Mouse (Mus musculus): ENCODE measurements around the gene Spa17. TPM values are rescaled to one million over a fixed set of nuclear protein-coding genes. Genes with fewer than 3 reads are reported as not detected.

The Spa17 gene
- polyA plus RNA-seq, 1 experiment from 2014 or later, result 5.4 TPM

DNA sequence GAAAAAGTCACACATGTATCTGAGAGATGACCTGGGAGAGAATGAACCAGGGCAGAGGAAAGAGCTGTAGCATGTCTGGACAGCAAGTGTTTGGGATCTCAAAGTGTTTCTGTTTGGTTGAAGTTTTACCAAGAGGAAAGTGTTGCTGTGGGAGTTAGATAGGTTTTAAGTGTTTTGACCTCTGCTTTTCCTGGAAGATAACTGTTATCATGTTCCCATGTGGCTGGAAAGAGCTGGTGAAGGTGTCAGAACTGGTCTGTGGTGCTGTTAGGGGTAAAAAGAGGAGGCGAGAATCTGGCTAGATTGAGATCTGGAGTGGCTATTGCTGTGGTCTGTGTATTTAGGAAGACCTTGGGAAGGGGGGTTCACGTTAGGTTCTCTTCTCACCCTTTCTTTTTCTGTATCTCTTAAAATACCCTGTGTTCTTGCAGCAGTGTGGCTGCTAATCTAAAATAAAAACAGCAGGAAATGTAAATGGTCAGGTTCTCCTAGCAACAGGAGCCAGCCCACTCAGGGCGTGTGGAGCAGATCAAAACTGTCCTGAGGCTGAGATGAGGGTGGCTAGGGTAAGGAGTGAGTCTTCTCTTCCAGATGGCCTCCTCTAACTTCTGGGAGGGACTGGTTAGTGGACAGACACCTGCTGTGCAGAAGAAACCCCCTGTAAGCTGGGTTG, 41.2 kb downstream of the Spa17 start:
- peaks cover 37% of the 10 kb centered on the region for H3K4me1 ChIP-seq
- no peak overlapping the region for H3K27ac ChIP-seq
- no peak overlapping the region for H3K4me3 ChIP-seq
- H3K9me3 ChIP-seq (replicated peaks), result no peaks in the 10 kb centered on the region
- H3K36me3 ChIP-seq, result no peaks in the 10 kb centered on the region
- H3K27me3 ChIP-seq (ENCODE audit: low read depth, poor library complexity, severe bottlenecking), result no peaks in the 10 kb centered on the region
- 60% methylated on average over 3 of the region's 3 CpGs for WGBS
- DNase-seq (ENCODE audit: low spot score), result no peak

DNA sequence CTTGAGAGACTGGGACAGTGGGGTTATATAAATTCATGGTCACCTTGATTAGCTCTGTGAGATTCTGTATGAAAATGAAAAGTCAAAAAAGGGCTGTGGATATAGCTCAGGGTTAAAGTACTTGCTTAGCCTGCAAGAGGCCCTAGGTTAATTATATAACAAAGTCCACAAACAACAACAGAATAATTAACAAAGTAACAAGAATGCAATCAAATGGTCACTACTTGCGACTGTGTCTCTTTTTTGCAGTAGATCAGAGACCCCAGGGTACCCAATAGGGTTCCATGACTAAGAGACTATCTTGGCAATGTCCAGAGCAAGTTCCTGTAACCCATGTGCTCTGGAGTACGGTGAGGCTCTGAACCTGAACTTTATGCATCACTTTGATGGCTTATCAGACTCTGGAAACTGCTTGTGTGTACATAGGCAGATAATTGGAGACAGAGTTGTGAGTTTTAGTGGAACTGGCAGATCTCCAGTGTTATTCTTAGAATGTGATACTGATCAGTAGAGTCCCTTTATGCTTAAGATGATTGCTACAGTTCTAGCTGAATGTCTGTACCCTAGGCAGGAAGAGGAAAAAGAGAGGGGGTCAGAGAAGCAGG, 44.2 kb downstream of the Spa17 start:
- Histone ChIP-seq H3K9me3 (replicated peaks) (no peaks in the 10 kb centered on the region), H3K27me3 (ENCODE audit: low read depth, poor library complexity, severe bottlenecking) (no peaks in the 10 kb centered on the region), H3K36me3 (no peaks in the 10 kb centered on the region), H3K27ac (no peak overlapping the region), H3K4me1 (peaks cover 32% of the 10 kb centered on the region), H3K4me3 (no peak overlapping the region)
- no peak for DNase-seq (ENCODE audit: low spot score)
- 84% methylated on average over 2 of the region's 2 CpGs for WGBS

DNA sequence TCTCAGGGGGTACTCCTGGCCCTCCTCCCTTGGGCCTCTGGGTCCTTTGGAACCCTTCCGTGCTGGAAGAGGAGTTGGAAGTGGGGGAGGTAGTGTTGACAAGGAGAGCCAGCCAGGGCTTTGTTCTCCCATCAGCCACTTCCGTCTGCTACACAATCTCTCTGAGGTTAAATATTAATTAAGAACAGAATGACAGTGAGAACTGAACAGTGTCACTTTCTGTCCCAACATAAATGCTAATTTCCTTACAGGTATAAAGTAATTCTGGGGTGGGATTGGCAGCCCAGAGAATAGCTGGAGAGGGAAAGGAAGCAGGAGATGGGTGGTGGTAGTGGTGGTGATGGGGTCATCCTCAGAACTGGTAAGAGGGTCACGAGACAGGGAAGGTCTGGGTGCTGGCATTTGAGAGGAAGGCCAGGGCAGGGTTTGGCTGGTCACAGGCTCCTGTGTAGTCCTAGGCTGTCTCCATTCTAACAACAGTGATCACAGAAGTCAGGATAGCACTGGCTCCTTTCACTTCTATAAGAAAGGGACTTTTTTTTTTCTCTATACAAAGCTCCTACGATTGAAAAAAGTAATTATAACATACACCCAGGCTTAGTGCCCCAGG, 44.8 kb downstream of the Spa17 start:
- Histone ChIP-seq H3K27me3 (ENCODE audit: low read depth, poor library complexity, severe bottlenecking) (no peaks in the 10 kb centered on the region), H3K9me3 (replicated peaks) (no peaks in the 10 kb centered on the region), H3K4me3 (no peak overlapping the region), H3K27ac (peak overlapping the region; percentile 74), H3K4me1 (peaks cover 32% of the 10 kb centered on the region), H3K36me3 (no peaks in the 10 kb centered on the region)
- no peak for DNase-seq (ENCODE audit: low spot score)
- WGBS, result 49% methylated on average over 4 of the region's 4 CpGs

DNA sequence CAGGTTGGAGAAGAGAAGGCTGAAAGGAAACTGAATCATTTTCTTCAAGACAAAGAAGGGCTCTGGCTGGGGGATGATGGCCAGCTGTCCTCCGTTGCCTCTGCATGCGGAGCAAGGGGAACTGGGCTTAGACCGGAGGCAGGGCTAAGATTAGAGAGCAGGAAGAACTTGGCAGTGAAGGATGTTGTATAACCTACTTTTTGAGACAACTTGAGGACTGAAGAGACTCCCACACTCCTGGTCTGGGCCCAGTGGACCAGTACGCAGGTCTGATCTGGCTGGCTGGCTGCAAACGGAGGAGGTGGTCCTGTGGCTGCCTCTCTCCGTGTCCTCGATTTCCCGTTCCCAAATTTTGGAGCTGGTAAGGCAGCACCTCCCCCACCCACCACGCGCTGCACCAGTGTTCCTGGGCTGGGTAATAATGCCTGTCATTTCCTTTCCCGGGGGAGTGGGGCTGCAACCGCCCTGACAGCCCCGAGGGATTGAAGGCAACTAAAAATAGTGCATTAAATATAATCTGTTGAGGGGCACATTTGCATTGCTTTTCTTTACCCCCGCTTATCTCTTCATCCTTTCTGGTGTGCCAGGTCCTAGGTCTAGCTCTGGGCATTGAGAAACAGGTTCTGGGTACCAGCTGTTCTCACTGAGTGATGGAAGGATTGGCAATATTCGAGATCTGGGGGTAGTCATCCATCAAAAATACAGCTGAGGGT, 45.5 kb downstream of the Spa17 start:
- Histone ChIP-seq H3K27me3 (ENCODE audit: low read depth, poor library complexity, severe bottlenecking) (no peaks in the 10 kb centered on the region), H3K4me3 (peak overlapping the region; percentile 36; the same call in 1 of the 2 replicates), H3K27ac (peak overlapping the region; percentile 74), H3K4me1 (peaks cover 27% of the 10 kb centered on the region), H3K36me3 (no peaks in the 10 kb centered on the region), H3K9me3 (replicated peaks) (no peaks in the 10 kb centered on the region)
- 30% methylated on average over 15 of the region's 15 CpGs for WGBS
- peak; percentile 44 for DNase-seq (ENCODE audit: low spot score)

DNA sequence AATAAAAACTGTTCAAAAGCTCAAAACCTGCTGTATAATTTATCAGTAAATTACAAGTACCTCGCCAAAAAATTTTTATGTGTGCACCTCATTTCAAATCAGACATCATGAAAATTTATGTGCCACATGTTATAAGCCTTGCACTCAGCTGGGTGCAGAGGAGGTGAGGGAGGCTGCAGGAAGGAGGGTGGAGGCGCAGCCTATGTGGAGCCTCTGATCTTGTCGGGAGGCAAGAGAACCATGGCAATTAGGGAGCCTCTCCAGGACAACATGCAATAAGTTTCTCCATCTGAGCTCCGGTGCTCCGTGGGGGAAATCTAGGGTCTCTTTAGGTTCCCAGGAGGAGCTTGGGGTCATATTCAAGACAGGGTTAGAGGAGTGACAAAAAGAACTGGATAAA, 46.1 kb downstream of the Spa17 start:
- 0 out of 2 replicates have a peak overlapping the region, but pooled peaks have one; percentile 74 for H3K27ac ChIP-seq
- no peaks in the 10 kb centered on the region for H3K27me3 ChIP-seq (ENCODE audit: low read depth, poor library complexity, severe bottlenecking)
- WGBS, result 26% methylated on average over 5 of the region's 5 CpGs
- H3K4me1 ChIP-seq, result peaks cover 21% of the 10 kb centered on the region
- H3K36me3 ChIP-seq, result no peaks in the 10 kb centered on the region
- no peak for DNase-seq (ENCODE audit: low spot score)
- H3K4me3 ChIP-seq, result peak overlapping the region; percentile 36; the same call in 1 of the 2 replicates
- H3K9me3 ChIP-seq (replicated peaks), result no peaks in the 10 kb centered on the region

DNA sequence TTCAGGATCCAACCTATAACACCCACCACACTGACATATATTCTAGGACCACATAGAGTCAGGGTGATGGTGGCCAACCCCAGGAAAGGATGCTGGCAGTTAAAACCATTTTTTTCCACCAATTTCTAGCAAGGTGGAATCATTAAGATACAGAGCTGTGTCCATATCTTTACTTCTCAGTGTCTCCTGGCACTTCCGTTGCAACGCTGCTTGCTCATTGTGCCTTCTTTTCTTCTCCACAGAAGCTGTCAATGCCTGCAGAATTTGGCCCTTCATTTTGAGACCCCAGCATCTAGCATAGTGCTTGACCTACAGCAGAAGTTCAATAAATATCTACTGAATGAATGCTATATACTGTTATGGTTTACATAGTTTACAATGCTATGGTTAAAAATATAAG, 46.5 kb downstream of the Spa17 start:
- H3K4me1 ChIP-seq, result peaks cover 21% of the 10 kb centered on the region
- 90% methylated on average over 2 of the region's 2 CpGs for WGBS
- H3K4me3 ChIP-seq, result no peak overlapping the region
- H3K27me3 ChIP-seq (ENCODE audit: low read depth, poor library complexity, severe bottlenecking), result no peaks in the 10 kb centered on the region
- H3K36me3 ChIP-seq, result no peaks in the 10 kb centered on the region
- no peak for DNase-seq (ENCODE audit: low spot score)
- H3K27ac ChIP-seq, result no peak overlapping the region
- no peaks in the 10 kb centered on the region for H3K9me3 ChIP-seq (replicated peaks)

DNA sequence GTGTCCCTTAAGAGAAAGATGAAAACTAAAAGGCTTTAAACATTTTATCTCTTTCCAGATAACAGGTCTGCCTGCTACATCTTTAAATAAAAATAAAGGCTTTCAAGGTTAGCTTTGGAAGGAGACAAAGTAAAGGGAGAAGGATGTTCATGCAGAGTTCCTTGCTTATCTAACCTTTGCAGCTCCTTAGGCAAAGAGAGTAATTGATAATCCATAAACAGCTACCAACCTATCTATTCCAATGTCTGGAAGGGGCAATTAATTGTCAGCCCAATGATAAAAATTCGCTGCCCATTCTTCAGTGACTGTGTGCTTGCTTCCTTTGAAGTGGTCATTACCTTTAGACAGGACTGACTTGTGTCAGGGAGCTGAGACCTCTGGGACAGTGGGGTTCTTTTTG, 49.7 kb downstream of the Spa17 start:
- no peaks in the 10 kb centered on the region for H3K27me3 ChIP-seq (ENCODE audit: low read depth, poor library complexity, severe bottlenecking)
- no peak for DNase-seq (ENCODE audit: low spot score)
- no peak overlapping the region for H3K27ac ChIP-seq
- H3K4me1 ChIP-seq, result peaks cover 21% of the 10 kb centered on the region
- no peaks in the 10 kb centered on the region for H3K9me3 ChIP-seq (replicated peaks)
- no peaks in the 10 kb centered on the region for H3K36me3 ChIP-seq
- H3K4me3 ChIP-seq, result no peak overlapping the region
- 67% methylated on average over 1 of the region's 1 CpGs for WGBS

DNA sequence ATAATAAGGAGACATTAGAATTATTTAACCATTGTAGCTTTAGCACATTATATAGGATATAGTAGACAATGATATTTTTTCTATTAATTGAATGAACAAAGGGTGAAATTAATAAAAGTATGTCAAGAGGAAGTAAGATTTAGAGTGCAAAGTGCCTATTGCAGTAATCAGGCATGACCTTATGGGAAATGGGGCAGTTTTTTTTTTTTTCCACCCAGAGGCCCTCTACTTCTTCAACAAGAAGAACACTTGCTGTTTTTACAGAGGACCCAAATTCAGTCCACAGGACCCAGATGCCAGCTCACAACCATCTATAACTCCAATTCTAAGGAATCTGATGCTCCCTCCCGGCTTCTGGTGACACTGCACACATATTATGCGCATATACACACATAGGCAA, 52.9 kb downstream of the Spa17 start:
- no peaks in the 10 kb centered on the region for H3K9me3 ChIP-seq (replicated peaks)
- no peak overlapping the region for H3K27ac ChIP-seq
- WGBS, result 92% methylated on average over 2 of the region's 2 CpGs
- no peak overlapping the region for H3K4me3 ChIP-seq
- H3K36me3 ChIP-seq, result no peaks in the 10 kb centered on the region
- H3K4me1 ChIP-seq, result peaks cover 1% of the 10 kb centered on the region
- peaks cover 14% of the 10 kb centered on the region; the same call in 1 of the 2 replicates for H3K27me3 ChIP-seq (ENCODE audit: low read depth, poor library complexity, severe bottlenecking)
- no peak for DNase-seq (ENCODE audit: low spot score)

DNA sequence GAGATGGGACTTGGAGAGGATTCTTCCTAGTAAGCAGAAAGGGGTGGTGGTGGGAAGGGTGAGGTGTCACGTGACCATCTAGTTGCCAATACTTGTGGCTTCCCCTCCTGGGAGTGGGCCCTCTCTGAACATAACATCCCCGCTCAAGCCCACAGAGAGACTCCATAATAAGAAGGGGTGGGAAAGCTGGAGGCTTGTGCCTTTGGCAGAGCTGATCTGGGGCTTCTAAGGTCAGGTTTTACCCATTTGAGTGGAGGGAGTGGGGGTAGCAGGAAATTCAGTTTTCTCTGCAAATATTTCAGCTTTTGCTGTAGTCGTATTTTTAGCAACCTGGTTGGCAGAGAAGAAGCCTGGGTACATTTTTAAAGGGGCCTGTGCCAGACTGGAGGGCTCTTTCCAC, 57.2 kb downstream of the Spa17 start:
- WGBS, result 76% methylated on average over 3 of the region's 3 CpGs
- peaks cover 56% of the 10 kb centered on the region for H3K27me3 ChIP-seq (ENCODE audit: low read depth, poor library complexity, severe bottlenecking)

DNA sequence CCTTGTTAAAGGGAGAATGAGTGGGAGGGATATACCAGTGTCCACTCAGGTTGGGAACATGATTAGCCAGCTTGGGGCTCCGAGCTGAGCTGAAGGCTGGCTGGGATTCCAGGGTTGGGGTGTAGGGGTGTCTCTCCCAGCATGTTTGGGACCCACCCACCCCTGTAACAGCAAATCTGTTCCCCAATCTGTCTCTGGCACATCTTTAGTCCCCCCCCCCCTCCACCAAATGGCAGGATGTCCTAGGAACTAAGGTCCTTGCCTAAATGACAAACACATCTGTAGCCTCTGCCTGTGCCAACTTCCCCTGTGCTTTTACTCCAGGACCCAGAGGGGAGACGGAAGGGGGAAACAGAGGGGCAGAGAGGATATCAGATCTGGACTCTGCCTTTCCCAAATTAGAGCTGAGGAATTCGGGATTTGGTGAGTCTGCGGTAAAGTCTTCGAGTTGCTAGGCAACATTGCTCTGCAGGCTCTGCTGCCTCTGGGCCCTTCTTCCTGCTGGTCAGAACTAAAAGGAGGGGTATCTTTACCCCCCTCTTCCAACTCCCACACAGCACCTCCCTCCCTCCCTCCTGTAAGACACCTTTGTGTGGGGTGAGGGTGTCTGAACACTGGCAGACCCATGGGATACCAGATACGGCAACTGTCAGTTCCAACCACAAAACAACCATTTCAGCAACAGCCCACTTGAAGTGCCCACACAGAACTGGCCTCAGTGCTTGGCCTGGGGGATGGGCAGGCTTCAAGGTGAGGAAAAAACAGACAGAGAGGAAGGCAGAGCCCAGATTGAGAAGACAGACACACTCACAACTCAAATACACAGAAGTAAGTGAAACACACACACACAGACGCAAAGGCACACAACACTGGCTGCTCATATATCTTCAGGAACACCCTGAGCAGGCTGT, 58.4 kb downstream of the Spa17 start, which contains the start of gene Siae:
TSS of gene Siae (plus strand) at position 861 of the 911 bp plus-strand sequence.
- DNase-seq (ENCODE audit: low spot score), result no peak
- 32% methylated on average over 7 of the region's 7 CpGs for WGBS
- Histone ChIP-seq H3K36me3 (no peaks in the 10 kb centered on the region), H3K9me3 (replicated peaks) (no peaks in the 10 kb centered on the region), H3K27me3 (ENCODE audit: low read depth, poor library complexity, severe bottlenecking) (peaks cover 68% of the 10 kb centered on the region), H3K4me3 (no peak within 1 kb of the TSS), H3K27ac (no peak within 1 kb of the TSS), H3K4me1 (peaks cover 26% of the 10 kb centered on the region)

More for the DNA sequence above, 57.2 kb downstream of the Spa17 start:
- Histone ChIP-seq H3K4me3 (no peak overlapping the region), H3K4me1 (peaks cover 26% of the 10 kb centered on the region), H3K9me3 (replicated peaks) (no peaks in the 10 kb centered on the region), H3K27ac (no peak overlapping the region), H3K36me3 (no peaks in the 10 kb centered on the region)
- DNase-seq (ENCODE audit: low spot score), result no peak

DNA sequence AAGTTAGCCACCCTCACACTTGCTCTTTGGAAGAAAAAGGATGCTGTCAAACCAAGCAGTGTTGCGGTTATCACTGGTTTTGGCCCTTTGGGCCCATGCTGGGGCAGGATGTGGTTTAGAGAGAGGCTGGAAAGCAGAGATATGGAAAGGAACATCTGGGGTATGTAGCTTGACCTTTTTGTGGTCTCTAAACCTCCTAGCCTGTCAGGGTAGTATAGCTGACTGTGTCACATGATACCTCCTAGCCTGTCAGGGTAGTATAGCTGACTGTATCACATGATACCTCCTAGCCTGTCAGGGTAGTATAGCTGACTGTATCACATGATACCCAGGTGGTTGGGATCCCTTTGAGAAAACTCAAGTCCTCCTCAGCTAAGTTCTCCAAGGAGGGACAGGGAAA, 59.2 kb downstream of the Spa17 start:
- Histone ChIP-seq H3K36me3 (no peaks in the 10 kb centered on the region), H3K27me3 (ENCODE audit: low read depth, poor library complexity, severe bottlenecking) (peaks cover 77% of the 10 kb centered on the region), H3K27ac (no peak overlapping the region), H3K4me3 (no peak overlapping the region), H3K9me3 (replicated peaks) (no peaks in the 10 kb centered on the region), H3K4me1 (peaks cover 26% of the 10 kb centered on the region)
- no peak for DNase-seq (ENCODE audit: low spot score)
- 92% methylated on average over 1 of the region's 1 CpGs for WGBS
